Mouse (Mus musculus): ENCODE data around the gene Arf6.

GRCm38 (mm10) chr12:69370936-69371335, 1.0 kb upstream of the Arf6 start:
- TF ChIP-seq ZNF384 (IDR thresholded peaks at IDR 0.05; ENCODE audit: low read depth, low read length) (no peak), ZC3H11A (IDR thresholded peaks at IDR 0.05; ENCODE audit: borderline replicate concordance, low read depth, low read length) (no peak), CHD2 (IDR thresholded peaks at IDR 0.05; ENCODE audit: low read depth, low read length) (no peak), HCFC1 (IDR thresholded peaks at IDR 0.05; ENCODE audit: borderline replicate concordance, insufficient read depth, low read length) (no peak), MAFK (IDR thresholded peaks at IDR 0.05; ENCODE audit: insufficient read depth, low read depth, low read length) (no peak)
